Mouse (Mus musculus): ENCODE measurements around the gene Ltb. TPM values are rescaled to one million over a fixed set of nuclear protein-coding genes. Genes with fewer than 3 reads are reported as not detected.
"Not testable (repeated sequence)": the region's sequence is repeated elsewhere in the genome, so short reads cannot be mapped to it uniquely, and the experiment has no call there.

The Ltb gene
- total RNA-seq, 4 experiments from 2014 or later: not detected

GRCm38 (mm10) chr17:35222299-35222698, 28.1 kb downstream of the Ltb start:
- no peak for DNase-seq (ENCODE audit: low spot score in 2 of 2)

DNA sequence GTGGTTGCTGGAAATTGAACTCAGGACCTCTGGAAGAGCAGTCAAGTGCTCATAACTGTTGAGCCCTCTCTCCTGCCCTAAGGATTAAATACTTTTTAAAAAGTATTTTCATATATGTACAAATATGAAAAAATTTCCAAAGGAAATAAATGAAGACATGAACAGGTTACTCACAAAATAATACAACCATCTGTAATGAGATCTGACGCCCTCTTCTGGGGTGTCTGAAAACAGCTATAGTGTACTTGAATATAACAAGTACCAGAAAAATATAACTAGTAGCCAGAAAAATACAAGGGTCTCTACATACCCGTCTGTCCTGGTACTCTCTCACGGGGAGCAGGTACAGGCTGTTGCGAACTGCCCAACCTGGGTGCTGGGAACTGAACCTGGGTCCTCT, 30.4 kb downstream of the Ltb start:
- DNase-seq (ENCODE audit: low spot score in 2 of 2): no peak

GRCm38 (mm10) chr17:35225456-35225855, 31.2 kb downstream of the Ltb start:
- DNase-seq (ENCODE audit: low spot score in 2 of 2): no peak

DNA sequence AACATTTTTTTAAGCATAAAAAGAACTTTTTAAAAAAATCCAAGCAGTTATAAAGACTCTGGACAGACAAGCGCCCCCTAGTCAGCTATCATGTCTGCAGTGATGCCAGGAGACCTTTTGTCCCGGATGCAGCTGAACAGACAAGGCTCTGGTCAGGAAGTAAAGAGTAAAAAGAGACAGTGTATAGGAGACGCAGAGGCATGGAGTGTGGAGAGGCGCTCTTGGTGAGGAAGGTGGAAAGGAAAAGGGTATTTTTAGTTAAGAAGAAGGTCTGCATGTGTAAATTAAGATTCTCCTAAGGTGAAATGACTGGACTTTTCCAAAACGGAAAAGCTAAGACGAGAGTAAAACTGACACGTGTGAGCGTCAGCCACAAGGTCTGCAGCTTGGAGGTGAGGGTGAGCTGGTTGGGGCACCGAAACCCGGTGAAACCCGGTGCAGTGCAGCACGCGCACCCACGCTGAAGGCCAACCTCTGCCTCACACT, 32.4 kb downstream of the Ltb start:
- DNase-seq (ENCODE audit: low spot score in 2 of 2): no peak

DNA sequence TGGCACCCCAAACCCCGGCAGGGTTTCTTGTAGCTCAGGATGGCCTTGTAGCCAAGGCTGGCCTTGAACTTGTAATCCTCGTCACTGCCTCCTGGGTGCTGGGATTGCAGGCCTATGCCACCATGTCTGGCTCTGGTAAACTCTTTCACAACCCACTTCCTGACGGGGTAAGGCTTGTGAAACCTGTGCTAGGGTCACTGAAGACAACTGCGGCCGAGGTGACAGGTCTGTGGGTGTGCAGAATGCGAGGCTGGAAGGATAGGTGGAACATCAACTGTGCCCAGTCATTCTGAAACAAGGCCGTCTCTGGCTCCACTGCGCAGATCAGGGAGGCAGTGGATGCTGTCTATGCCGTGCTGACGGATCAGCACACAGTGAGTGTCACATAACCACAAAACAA, 36.8 kb downstream of the Ltb start:
- DNase-seq (ENCODE audit: low spot score in 2 of 2): no peak

DNA sequence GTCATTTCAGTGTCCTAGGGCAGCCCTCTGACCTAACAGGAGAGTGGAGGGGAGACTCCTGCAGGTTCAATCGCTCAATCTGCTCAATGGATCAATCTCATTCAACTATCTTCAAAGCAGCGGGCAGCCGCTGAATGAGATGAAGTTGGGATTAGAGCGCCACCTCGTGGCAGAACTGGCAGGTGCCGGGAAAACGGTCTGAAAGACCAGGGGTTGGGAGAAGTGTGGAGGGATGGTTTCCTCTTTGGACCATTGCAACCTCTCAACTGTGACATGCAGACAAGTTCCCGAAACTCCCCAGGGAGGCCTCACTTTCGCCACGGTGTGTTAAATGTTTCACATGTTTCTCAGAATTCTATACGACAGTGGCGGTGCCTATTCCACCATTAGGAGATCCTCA, 37.8 kb downstream of the Ltb start:
- peak; percentile 63 to 69 for DNase-seq (ENCODE audit: low spot score in 2 of 2)

DNA sequence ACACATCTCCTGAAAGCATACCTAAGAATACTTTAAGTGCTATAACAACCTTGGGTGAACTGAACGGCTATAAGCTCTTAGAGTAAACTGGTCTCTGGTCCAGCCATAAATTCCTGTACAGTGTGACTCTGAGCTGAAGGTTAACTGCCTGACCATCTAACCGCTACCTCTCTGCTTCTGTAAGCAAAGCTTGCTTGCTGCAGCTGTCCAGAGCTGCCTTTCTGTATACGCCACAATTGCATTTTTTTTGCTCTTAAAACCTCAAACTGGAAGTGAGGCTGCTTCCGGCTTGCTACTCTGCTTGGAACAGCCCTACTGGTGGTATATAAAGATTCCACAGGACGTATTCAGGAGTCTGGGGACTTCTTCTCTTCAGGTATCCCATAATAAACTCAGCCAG, 38.4 kb downstream of the Ltb start:
- no peak for DNase-seq (ENCODE audit: low spot score in 2 of 2)

GRCm38 (mm10) chr17:35233114-35233980, 39.1 kb downstream of the Ltb start, which contains the start of gene Atp6v1g2:
Atp6v1g2 (plus strand) TSS chr17:35233660.
- DNase-seq (ENCODE audit: low spot score in 2 of 2): no peak

- DNase-seq (ENCODE audit: low spot score in 2 of 2): not testable (repeated sequence)
Observed at GRCm38 (mm10) chr17:35234090-35234489, 39.9 kb downstream of the Ltb start.

GRCm38 (mm10) chr17:35234903-35235302, 40.7 kb downstream of the Ltb start:
- DNase-seq (ENCODE audit: low spot score in 2 of 2): no peak

DNA sequence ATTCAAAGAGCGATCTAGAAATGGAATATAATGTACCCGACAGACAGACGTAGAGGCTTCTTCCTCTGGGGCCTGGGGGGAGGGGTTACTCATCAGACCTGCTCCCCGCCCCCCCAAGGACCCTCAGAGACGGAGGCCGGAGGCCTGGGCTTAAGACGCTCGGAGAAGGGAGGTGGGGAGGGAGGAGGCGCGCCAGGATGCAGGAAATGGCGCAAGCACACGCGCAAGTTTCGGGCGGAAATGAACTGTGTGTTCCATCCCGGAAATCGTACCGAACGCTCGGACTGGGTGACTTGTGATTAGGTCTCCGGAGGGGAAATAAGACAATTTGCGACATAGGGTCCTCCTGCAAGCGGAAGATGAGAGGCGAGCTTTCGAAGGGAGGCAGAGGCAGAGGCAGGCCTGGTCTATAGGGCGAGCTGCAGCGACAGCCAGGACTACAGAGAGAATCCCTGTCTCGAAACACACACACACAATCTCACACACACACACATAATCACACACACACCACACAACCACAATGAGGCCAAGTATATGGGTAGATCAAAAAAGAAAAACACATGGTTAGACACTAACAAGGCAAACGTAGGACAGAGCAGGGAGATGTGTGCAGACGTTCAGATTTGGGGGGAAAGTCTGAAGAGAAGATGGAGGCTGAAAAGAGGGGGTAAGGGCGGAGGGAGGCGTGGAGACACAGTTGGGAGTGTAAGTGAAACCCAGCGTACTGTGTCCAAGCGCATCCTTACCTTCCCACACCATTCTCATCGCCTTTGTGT, 41.6 kb downstream of the Ltb start, which contains the start of gene Nfkbil1:
Gene Nfkbil1 (minus strand): TSS at position 179 of the 776 bp plus-strand sequence.
- DNase-seq (ENCODE audit: low spot score in 2 of 2): peak; percentile 78 to 79

DNA sequence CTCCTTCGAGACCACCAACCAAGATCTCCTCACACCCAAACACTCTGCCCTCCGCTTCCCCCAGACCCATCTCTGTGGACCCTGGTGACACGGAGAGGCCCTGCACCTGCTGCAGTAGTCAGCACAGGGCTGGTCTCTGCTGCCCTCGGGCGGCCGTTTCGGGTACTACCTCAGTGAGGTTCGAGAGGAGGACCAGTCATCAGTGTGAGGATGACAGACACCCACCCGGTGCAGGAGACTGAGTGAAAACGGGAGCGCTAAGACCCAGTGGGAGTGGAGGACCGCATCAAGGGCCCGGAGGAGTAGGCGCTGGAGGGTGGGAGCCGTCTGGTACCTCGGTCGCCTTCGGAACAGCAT, 42.1 kb downstream of the Ltb start:
- peak; percentile 92 to 96 for DNase-seq (ENCODE audit: low spot score in 2 of 2)

DNA sequence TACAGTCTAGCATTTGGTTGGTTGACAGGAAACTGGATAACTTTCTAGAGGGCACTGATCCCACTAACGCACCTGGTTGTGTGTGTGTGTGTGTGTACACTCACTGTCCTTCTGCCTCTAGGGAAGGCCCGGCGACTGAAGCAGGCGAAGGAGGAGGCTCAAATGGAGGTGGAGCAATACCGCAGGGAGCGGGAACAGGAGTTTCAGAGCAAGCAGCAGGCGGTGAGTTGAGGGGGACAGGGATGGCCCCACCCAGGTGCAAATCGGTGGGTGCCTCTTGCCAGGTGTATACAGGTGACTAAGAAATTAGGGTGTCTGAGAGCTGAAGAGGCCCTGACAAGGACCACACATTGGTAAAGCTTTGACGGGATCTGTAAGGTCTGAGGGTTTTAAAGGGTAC, 42.8 kb downstream of the Ltb start:
- no peak for DNase-seq (ENCODE audit: low spot score in 2 of 2)

DNA sequence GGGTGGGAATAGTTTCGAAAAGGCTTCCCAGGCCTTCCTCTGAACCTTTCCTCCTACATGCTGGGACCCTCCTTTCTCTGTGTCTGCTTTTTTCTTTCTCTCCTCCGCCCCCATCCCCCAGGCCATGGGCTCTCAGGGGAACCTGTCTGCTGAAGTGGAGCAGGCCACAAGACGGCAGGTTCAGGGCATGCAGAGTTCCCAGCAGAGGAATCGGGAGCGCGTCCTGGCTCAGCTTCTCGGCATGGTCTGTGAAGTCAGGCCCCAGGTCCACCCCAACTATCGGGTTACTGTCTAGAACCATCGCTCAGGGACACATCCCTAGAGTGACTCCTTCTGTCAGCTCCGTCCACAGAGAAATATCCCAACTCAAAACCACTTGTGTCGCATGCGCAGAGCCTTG, 43.3 kb downstream of the Ltb start:
- DNase-seq (ENCODE audit: low spot score in 2 of 2): no peak

GRCm38 (mm10) chr17:35239700-35240099, 45.5 kb downstream of the Ltb start:
- no peak for DNase-seq (ENCODE audit: low spot score in 2 of 2)

GRCm38 (mm10) chr17:35240384-35241304, 46.4 kb downstream of the Ltb start:
- DNase-seq (ENCODE audit: low spot score in 2 of 2): no peak

GRCm38 (mm10) chr17:35241305-35242014, 47.2 kb downstream of the Ltb start, which contains the start of gene Ddx39b:
Ddx39b (plus strand) TSS chr17:35241746.
- peak; percentile 92 to 96 for DNase-seq (ENCODE audit: low spot score in 2 of 2)

- no peak for DNase-seq (ENCODE audit: low spot score in 2 of 2)
Observed at GRCm38 (mm10) chr17:35242015-35242941, 48.0 kb downstream of the Ltb start.

GRCm38 (mm10) chr17:35243086-35243485, 48.8 kb downstream of the Ltb start:
- DNase-seq (ENCODE audit: low spot score in 2 of 2): peak in 1 of 2 experiments; percentile 46

All from gastrocnemius, adult 8-10 months (tissue).